Mouse (Mus musculus): ENCODE results near the gene Reg4.

The Reg4 gene

GRCm38 (mm10) chr3:98282422-98282821 lies 60.5 kb downstream of the Reg4 start:
- DNase-seq (ENCODE audit: low spot score) = no peak

- no peak for DNase-seq (ENCODE audit: low spot score)
Measured at GRCm38 (mm10) chr3:98283205-98283604, 61.2 kb downstream of the Reg4 start.

All from spleen, adult 12 weeks (tissue).